Mouse (Mus musculus) right cerebral cortex, postnatal 36 days (tissue): Measurements from ENCODE around the gene Wdr20.
"Not testable (repeated sequence)": the region's sequence is repeated elsewhere in the genome, so short reads cannot be mapped to it uniquely, and the experiment has no call there.

Source experiments
- DNase-seq, 2 experiments: peaks; one replicate each; pipeline ENCODE4 v3.0.0; 2022; ENCODE audit warnings: low spot score in 2 of 2, mixed read lengths in 1 of 2

Gene Wdr20

DNA sequence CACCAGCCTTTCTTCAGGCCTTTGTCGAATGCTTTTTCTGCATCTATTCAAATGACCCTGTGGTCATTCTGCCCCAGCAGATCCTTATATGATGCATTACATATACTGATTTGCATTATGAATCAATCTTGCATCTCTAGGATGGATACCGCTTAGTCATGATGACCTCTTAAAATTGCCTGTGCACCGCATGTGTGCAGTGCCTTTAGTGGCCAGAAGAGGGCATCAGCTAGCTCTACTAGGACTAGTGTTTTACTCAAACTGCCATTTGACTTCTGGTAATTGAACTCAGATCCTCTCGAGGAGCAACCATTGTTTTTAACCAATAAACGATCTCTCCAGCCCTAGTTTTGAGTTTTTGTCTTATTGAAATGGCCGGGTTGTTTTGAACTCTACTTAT is 24.0 kb upstream of the Wdr20 start:
- no peak for DNase-seq

DNA sequence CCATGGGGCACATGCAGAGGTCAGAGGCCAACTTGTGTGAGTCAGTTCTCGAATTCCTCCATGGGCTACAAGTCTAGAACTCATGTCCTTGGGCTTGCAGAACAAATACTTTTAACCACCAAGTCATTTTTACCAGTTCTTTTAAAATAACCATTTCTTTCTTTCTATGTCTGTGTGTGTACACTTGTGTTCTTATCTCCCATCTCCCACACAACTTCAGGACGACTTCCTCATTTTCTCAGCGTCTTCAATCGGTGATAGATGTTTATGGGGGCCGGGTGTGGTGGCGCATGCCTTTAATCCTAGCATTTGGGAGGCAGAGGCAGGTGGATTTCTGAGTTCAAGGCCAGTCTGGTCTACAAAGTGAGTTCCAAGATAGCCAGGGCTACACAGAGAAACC is 23.5 kb upstream of the Wdr20 start:
- no peak for DNase-seq

DNA sequence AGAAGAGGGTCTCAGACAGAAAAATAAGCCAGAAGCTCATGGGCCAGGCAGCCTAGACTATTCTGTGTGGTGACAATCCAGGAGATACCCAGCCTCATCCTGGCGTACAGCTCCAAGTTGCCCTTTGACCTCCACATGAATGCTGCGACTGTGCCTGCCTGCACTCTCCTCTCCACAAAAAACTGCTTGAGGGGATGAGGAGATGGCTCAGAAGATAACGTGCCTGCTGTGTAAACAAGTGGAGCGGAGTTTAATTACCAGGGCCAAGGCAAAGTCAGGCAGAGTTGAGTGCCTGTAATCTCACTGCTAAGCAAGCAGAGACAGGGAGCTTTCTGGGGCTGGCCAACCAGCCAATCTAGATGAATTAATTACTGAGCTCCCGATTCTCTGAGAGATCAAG is 21.7 kb upstream of the Wdr20 start:
- DNase-seq, result no peak

DNA sequence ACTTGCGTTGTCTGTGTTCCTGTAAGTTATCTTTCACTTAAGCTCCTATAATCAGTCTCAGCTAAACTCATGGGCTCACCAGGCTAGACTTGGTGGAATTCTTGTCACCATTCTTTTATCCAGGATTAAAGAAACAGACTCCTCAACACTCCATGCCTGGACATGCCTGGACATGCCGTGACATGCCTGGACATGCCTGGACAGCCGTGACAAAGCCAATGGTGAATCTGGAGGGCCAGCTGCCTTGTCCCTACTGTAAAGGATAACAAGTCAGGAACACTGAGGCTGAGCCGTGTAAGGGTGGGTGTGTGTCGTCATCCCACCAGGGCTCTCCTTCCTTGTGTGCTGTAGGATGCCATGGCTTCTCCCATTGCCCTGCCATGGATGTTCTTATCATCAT is 12.7 kb upstream of the Wdr20 start:
- no peak for DNase-seq

DNA sequence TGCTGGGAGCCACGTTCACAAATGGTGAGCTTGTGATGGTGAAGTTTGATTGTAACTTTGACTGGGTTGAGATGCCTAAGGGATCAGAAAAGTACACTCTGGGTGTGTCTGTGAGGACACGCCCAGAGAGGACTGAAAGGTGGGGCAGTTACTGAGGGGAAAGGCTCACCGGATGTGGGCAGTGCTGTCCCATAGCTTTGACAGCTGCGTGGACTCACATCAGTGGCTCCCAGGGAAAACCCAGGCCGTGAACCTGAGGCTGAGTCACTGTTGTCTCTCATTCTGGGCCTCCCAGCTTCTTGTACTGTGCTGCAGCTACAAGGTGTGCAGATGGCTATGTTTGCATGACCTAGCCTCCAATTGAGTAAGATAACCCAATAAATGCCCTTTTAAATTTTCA is 12.3 kb upstream of the Wdr20 start:
- DNase-seq, result no peak

DNA sequence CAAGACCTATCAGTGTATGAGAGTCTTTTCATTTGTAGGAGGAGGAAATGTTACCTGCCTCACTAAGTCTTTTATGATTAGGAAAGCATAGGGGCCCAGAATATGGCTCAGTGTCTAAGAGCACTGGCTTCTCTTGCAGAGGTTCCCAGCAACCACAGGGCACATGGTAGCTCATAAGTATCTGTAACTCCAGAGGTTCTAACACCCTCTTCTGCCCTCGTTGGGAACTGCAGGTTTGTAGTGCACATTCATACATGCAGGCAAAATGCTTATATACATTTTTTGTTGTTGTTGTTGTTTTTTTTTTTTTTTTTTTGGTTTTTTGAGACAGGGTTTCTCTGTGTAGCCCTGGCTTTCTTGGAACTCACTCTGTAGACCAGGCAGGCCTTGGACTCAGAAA is 11.3 kb upstream of the Wdr20 start:
- no peak for DNase-seq

DNA sequence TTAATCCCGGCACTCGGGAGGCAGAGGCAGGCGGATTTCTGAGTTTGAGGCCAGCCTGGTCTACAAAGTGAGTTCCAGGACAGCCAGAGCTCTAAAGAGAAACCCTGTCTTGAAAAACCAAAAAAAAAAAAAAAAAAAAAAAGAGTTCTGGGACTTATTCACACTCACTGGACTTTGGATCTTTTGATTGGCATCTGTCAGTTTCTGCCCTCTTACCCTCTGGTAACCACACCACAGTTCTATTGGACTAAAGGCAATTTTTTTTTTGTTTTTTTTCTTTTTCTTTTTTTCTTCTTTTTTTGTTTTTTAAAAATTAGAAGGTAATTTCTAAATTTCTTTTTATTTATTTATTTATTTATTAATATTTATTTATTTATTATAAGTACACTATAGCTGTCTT is 4.5 kb upstream of the Wdr20 start:
- not testable (repeated sequence) for DNase-seq

DNA sequence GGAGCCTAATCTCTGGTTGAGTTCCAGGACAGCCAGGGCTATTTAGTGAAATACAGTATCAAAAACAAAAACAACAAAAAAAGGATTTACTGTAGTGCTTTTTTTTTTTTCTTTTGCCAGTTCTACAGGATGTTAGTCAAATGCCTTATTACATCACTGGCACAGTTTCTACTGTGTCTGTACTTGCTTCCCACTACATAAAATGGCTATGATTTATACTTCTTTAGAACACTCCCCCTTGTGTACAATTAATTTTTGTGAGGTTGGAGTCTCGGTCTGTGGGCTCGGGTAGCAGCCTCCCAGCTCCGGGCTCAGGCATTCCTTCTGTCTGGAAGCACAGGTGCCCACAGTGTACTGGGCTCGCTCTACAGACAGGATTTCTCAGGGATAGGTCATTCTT is 1.1 kb upstream of the Wdr20 start:
- DNase-seq, result no peak

DNA sequence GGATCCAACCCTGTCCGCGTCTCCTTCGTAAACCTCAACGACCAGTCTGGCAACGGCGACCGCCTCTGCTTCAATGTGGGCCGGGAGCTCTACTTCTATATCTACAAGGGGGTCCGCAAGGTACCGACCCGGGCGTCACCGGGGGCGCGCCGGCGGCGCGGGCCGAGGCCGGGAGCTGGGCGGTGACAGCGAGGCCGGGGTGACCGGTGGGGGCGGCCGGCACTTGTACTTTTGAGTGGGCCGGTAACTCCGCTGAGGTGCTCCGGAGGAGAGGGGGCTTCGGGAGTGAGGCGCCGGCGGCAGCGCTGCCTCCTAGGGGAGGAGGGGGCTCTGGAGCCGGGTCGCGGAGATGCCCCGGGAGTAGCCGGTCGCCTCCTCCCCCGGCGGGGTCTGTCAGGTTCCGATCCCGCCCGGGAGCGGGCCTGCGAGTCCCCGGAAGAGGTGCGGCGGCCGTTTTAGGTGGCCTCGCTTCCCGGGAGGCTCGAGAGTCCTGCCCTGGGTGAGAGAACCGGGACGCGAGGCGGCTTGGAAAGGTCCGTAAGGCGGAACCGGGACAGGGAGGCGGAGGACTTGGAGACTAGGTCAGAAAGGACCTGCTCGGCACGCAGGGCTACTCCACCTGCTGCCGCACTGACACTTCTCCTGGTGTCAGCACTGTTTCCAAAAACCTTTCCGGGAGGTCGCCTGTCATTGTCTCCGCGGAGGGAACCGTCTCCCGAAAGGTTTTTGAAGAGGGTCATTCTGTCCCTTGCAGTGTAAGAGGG is 596 bp downstream of the Wdr20 start:
- DNase-seq, result no peak

DNA sequence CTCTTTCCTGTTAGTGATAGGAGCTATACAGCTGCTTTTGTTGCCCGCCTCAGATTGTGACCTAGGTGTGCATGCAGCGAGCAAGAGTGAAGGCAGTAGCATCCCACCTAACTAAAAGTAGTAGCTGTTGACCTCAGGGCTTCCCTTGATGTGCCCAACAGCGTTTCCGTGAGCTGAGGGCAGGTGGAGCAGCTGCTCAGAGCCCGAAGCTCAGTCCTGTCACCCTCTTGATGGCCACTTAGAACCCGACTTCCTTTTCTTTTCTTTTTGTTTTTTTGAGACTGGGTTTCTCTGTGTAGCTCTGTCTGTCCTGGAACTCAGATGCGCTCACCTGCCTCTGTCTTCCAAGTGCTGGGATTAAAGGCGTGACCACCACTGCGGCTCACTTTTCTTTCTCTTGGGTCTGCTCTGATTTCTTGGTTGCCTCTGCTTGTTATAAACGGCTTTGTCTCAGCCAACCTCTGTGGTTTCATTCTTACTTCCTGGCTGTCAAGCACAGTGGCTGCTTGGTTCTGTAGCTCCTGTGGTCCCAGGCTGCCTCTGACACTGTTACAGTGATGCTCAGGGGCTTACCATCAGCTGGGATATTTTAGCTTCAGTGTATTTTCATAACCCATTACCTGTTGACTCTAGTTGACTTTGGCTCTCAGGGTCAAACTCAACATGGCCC is 13.2 kb downstream of the Wdr20 start:
- no peak for DNase-seq

DNA sequence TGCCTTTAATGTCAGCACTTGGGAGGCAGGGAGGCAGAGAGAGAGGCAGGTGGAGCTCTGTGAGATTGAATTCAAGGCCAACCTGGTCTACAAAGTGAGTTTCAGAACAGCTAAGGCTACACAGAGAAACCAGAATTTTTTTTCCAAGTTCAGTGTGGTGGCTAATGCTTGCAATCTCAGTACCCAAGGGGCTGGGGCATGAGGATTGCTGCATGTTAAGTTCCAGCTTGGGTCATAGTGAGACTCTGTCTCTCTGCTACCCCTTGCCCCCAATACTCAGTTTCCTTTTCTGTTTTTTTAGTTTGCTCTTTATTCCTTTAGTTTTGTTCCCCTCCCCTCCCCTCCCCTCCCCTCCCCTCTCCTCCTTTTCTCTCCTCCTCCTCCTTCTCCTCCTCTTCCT is 15.0 kb downstream of the Wdr20 start:
- DNase-seq, result no peak

DNA sequence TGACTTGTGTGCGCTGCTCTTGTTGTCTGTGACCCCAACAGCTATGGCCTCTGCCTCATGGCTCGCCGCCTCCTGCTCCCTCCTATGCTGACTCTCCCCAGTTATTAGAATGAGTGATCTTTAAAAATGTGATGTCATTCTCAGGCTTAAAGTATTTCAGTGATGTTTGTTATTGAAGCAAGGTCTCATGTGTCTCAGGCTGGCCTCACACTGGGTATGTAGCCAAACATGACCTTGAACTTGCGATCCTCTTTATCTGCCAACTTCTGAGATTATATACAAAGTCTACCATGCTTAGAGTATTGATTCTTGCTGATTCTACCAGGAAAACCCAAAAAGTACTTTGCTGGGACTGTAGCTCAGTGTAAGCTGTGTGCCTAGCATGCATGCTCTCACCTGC is 16.2 kb downstream of the Wdr20 start:
- no peak for DNase-seq

DNA sequence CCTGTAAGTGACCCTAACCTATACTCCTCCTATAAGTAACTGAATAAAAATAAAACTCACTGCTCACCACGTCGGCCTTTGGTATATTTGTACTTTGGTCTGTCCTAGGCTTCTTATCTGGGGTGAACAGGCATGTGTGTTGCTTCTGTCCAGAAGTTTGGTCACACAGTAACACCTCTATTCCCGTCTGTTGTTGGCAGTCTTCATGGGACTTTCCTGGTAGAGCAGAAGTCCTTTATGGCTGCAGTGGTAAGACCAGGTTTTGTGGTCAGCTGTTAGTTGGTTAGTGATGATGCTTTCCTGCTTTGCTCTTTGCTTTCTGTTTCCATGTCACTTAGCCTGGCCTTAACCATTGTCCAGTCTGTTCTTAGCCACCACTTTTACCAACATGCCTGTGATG is 19.4 kb downstream of the Wdr20 start:
- DNase-seq, result no peak

DNA sequence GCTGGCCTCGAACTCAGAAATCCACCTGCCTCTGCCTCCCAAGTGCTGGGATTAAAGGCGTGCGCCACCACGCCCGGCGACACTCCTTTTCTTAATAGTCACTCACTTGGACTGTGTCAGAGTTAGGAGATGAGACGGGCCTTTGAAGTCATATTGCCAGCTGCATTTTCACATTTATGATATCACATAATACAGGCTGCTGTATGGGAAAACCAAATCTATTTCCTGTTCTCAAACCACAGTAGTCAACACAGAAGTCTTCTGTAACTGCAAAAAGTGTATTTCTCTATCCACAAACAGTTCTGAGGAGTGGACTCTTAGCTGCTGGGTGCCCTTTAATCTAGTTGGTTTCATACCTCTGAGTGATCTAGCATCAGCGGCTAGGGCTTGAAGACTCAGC is 21.2 kb downstream of the Wdr20 start:
- DNase-seq, result no peak

DNA sequence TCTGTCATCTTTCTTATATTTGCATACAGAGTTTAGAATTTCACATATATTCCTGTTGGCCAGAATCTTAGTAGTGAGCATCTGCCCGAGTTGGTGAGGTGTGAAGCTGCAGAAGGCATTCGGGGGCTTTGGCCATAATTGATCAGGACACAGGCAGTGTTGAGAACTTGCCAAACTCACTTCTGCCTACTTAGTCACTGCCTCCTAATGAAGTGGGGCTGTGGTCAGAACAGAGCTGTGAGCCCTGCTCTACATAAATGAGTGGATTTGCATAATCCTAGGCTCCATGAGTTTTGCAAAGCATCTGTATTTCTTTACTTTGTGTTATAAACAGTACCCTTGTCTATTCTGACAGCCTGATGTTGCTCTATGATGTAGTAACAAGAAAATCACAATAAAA is 24.6 kb downstream of the Wdr20 start:
- DNase-seq, result no peak

DNA sequence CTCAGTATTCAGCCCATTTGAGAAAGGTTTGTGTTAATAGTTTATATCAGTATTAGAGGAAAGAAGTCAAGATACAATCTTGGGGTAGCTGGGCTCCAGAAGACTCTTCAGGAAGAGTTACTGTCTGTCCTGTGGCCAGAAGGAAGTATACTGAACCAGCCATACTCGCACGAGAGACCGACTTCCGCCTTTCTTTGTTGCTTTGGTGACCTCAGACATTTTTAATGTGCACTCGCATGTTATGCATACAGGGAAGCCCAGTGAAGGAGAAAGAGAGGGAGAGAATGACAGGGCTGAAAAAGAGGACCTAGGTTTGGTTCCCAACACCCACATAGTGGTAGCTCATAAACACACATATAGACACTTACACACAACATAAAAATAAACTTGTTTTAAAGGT is 26.8 kb downstream of the Wdr20 start:
- no peak for DNase-seq

DNA sequence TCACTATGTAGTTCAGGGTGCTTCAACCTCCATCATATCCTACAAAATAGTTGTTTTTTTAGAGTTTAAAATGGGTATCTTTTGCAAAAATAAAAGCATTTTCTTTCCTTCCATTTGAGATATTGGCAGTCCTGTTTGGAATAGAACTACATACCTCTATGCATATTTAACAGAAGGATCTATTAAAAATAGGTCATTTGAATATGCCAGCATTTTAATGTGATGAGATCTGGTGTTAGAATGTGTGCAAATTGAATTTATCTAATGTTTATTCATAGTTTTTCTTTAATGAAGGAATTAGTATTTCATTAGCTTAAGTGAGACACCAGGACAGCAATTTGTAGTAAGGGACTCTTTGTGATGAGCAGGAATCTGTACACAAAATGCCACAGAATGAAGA is 30.8 kb downstream of the Wdr20 start:
- DNase-seq, result no peak

DNA sequence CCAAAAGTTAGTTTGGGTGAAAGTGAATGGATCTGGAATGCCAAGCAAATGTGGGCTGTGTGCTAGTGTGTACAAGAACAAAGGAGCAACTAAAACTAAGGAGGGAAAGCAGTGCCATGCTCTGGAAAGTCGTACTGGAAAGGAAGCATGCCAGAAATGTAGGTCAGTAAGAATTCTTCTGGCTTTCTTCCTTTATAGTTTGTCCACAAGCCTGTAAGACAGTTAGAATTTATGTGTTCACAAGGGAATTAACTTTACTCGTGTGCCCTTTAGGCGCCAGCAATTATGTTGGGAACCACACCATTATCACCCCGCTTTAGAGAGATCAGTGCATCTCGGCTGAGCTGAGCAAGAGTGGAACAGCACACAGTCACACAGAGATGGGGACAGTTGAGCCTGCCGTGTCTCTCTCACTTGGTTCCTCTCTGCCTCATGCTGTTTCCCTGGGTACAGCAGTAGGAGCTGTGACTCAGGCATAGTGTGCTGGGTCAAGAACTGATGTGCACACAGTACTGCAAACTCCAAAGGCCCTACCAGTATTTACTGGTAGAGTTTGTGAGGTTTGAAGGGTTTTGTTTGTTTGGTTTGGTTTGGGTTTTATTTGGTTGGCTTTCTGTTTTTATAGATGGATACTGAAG is 32.0 kb downstream of the Wdr20 start:
- no peak for DNase-seq

DNA sequence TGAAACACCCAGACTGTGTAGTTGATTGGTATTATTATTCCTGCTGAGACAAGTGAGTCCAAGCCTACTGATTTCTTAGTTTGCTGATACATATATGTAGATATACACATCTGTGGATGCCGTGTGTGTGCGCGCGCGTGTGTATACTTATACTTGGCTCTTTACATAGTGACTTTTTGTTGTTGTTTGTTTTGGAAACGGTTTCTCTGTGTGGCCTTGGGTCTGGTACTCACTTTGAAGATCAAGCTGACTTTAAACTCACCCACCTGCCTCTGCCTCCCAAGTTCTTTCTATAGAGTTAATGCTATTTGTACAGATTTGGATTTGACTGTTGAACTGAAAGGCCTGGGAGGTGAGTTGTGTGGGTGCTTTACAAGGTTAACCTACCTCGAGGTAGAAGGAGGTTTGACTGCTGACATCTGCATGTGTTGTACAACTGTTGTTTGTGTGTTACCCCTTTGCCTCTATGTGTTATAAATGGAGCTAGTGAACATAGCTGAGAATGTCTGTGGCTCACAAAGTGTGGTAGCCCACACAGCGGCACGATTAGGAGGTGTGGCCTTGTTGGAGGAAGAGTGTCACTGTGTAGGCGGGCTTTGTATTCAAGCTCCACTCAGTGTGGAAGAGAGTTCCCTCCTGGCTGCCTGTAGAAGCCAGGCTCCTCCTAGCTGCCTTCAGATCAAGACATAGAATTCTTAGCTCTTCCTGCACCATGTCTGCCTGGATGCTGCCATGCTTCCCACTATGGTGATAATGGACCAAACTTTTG is 32.9 kb downstream of the Wdr20 start:
- peak in 1 of 2 experiments; percentile 36 for DNase-seq

DNA sequence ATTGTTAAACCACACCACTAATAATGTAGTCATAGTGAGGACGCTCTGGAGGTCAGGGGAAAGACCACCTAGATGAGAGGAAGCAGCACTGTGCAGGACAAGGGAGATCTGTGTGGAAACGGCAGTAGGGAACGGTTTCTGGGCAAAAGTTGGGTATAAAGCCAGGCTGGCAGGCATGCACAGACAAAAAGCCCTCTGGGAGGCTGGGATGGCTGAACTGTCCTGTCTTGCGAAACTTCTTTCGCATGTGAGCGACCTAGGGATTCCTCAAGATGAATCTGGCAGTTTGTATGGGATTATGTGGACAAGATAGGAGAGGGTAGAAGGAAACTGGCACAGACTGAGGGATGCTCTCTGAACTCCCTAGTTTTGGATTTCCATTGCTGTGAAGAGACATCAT is 34.2 kb downstream of the Wdr20 start:
- DNase-seq, result no peak

DNA sequence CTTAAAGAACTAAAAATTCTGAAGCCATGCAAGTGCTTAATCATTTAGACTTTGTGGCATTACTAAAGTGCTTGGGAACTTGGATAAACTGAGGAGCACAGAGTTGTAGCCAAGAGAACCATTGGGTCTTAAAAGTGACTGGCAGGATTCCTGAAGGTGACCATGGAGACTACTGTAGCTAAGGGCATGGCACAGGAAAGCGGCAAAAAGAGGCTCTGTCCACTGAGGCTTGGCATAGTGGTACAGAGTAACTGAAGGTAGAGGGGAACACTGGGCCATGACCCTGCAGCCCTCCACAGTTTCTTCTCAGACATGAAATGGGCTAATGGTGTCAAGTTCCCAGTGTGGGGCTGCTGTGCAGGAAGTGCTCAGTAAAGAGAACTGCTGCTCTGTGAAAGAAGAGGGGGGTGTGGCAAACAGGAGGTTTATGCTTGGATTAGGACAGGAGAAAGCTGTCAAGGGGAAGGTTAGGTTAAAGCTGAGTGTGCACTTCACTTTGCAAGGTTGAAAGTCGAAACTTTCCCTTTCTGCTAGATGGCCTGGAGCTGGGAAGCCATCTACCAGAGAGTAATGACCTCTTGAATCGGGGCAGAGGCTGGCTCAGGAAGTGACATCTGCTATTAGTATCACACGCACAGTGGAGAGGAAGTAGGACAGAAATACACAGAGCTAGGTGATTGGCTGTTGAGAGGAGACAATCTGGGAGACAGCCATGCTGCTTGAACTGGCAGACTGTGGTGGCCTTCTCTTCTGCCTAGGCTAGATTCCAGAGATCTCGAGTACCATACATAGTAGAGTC is 38.1 kb downstream of the Wdr20 start:
- DNase-seq, result no peak

DNA sequence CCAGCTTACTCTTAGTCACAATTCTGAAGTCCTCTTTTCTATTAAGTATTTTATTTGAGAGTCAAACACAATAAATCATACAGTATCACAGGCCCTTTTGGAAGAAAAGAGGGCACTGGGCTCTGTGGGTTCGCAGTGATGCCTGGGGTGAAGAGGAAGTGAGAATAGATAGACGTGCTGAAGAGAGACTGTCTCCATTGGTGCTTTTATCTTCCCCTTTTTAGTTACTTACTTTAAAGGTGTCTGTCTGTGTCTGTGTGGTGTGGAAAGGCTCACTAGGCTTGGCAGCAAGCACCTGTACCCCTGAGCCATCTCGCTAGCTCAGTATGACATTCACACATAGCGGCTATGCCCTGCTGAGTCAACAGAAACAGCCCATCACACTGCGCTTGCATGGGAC is 40.1 kb downstream of the Wdr20 start:
- no peak for DNase-seq
